Mouse (Mus musculus) testis, postnatal 14 days (tissue): ENCODE measurements around the gene Kcnmb3.
"Not testable (repeated sequence)": the region's sequence is repeated elsewhere in the genome, so short reads cannot be mapped to it uniquely, and the experiment has no call there.

Experiments used
- DNase-seq: peaks from one replicate; pipeline ENCODE4 v3.0.0; 2021; ENCODE audit warnings: low spot score

The Kcnmb3 gene

DNA sequence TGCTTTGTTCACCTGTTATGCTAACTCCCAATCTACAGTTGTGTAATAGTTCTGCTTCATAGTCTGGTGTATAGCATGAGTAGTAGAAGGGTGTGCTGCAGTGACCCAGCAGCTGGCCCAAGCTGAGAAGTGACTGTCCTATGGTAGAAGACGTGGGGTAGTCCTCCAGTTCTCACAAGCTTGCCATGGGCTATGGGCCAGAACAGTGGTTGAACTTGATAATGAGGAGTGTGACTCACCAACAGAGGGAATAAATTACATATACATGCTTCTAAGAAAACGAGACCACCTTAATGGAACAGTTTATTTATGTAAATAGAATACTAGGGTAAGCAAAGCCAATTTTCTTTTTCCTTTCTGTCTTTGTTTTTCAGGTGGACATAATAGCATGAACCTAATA, 61.6 kb downstream of the Kcnmb3 start:
- no peak for DNase-seq

DNA sequence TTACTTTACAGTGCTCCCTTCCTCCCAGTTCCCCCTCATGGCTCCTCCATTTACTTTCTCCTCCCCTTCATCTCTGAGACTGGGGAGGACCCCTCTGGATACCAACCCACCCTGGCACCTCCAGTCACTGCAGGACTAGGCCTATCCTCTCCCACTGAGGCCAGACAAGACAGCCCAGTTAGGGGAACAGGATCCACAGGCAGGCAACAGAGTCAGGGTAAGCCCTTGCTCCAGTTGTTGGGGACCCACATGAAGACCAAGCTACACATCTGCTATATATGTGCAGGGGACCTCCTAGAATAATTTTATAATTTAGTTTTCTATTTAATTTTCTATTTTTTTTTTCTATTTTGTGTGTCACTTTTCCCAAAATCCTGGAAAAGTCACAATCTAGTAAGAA, 62.7 kb downstream of the Kcnmb3 start:
- not testable (repeated sequence) for DNase-seq

DNA sequence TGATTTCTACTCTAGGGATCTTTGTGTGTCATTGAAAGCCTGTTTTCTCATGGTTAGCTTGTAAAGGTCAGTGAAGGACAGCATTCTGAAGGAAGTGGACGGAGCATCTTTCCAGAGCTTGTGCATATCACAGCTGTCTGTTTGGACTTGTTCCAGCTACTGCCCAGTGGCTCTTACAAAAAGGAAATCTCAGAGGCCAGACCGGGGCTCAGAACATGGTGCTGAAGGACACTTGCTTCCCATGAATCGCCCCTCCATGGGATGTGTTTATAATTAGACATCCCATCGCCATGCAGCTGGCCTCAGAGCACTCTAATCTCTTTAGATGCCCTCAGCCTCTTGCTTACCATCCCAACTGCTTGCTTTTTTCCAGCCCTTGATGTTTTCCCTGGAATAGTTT, 63.1 kb downstream of the Kcnmb3 start:
- DNase-seq, result peak; percentile 34

DNA sequence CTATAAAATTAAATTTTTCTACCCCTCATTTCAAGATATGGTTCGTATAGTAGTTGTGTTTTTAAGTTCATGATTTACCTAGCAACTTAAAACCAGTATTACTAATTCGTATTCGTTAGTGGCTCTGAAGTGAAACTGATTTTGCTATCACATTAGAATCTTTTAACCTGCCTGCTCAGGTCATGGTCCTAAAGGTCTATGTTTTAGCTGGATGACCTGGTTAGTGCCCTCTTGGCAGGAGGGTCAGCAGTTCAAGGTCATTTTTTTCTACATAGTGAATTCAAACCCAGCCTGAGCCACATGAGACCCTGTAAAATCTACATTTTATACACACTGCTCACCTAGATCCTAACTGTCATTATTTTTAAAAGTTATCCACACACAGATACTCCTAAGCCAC, 63.7 kb downstream of the Kcnmb3 start:
- no peak for DNase-seq

DNA sequence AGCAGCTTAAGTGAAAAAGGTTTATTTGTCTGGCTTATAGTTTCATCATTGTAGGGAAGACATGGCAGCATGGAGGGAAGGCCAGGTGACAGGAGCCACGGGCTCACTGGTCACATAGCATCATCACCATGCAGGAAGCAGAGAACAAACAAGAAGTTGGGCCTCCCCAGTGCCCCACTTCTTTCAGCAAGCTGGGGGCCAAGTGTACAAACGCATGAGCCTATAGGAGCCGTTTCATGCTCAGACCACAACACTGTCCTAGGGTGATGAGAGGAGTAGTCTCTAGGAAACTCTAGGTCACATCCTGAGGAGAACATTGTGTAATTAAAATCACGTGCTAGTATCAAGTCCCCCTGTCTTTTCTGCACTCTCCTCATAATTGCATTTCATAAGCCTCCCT, 64.3 kb downstream of the Kcnmb3 start:
- DNase-seq, result no peak
